10 mouse cellular contexts compared by ENCODE assay signal in the genomic region with DNA sequence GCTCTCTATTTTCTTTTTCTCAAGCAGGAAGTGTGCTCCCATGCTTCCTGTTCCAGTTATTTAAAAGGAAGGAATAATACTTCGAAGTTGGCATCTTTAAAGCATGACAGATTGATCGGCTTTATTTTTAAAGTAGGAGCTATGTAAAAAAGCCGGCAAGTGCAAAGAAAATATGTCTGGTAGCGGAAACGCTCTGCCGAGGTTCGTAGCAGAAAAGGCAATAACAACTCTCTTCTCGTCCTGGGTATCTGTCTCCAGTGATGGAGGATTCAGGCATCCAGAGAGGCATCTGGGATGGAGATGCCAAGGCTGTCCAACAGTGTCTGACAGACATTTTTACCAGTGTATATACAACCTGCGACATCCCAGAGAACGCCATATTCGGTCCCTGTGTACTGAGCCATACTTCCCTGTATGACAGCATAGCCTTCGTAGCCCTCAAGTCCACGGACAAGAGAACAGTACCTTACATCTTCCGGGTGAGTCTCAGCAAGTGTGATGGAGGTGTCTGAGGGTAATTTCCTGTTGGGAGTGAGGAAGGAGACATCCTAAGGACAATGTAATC. TPM values are rescaled to one million over a fixed set of nuclear protein-coding genes. Genes with fewer than 3 reads are reported as not detected.
DNase-seq lines count a peak whose midpoint lies in the region; ATAC-seq and TF ChIP-seq lines count a peak whose summit lies in the region.
"Had no signal": no experiment of that assay in that cellular context is flagged by ENCODE, and none has a peak within 500 bp of the region (broad histone marks: within the 10 kb centered on the region; RNA-seq: fewer than 3 reads in every experiment).

No protein-coding gene starts in this region.

- 0 out of 2 replicates have a peak overlapping the region, but pooled peaks have one; percentile 3 for H3K4me3 ChIP-seq in heart, embryonic 13.5 days
- H3K4me3 ChIP-seq in heart, adult 2 months = no peak overlapping the region
- H3K4me3 ChIP-seq in forebrain, embryonic 13.5 days = peak overlapping the region; percentile 56
- peak overlapping the region; percentile 50 for H3K4me3 ChIP-seq in midbrain, embryonic 10.5 days
- H3K4me3 ChIP-seq: liver, embryonic 15.5 days had no signal

- no peaks in the 10 kb centered on the region for H3K79me2 ChIP-seq in heart, adult 2 months (replicated peaks; ENCODE audit: control insufficient read depth, insufficient read depth, low read length)

- H3K9ac ChIP-seq in heart, embryonic 13.5 days = no peak overlapping the region
- no peak overlapping the region for H3K9ac ChIP-seq in heart, adult 2 months (ENCODE audit: low read depth, low read length)
- H3K9ac ChIP-seq in forebrain, embryonic 13.5 days = peak overlapping the region; percentile 69
- H3K9ac ChIP-seq: liver, embryonic 15.5 days had no signal

- H3K27ac ChIP-seq in heart, embryonic 13.5 days (replicated peaks) = no peak overlapping the region
- H3K27ac ChIP-seq in heart, adult 2 months = no peak overlapping the region
- no peak overlapping the region for H3K27ac ChIP-seq in forebrain, embryonic 13.5 days
- H3K27ac ChIP-seq in midbrain, embryonic 10.5 days (replicated peaks) = no peak overlapping the region
- H3K27ac ChIP-seq: liver, embryonic 15.5 days had no signal

- intact Hi-C loops in heart, adult 2 months (cut with DNase I) = loop anchor here (5.0 to 10.0 kb wide), 2 partner anchors 144 to 478 kb away; partner anchors contain the start of gene Cfap299

- H3K9me3 ChIP-seq in heart, embryonic 13.5 days = no peaks in the 10 kb centered on the region
- H3K9me3 ChIP-seq in forebrain, embryonic 13.5 days (replicated peaks) = no peaks in the 10 kb centered on the region
- no peaks in the 10 kb centered on the region for H3K9me3 ChIP-seq in midbrain, embryonic 10.5 days (replicated peaks)
- H3K9me3 ChIP-seq: liver, embryonic 15.5 days had no signal

- ATAC-seq in heart, embryonic 13.5 days (ENCODE audit: extremely low read depth, insufficient number of reproducible peaks, low FRiP score, low TSS enrichment) = no peak
- ATAC-seq in forebrain, embryonic 13.5 days = no peak

- peaks cover 97% of the 10 kb centered on the region for H3K27me3 ChIP-seq in heart, embryonic 13.5 days (replicated peaks)
- peaks cover 39% of the 10 kb centered on the region for H3K27me3 ChIP-seq in heart, adult 2 months (ENCODE audit: control insufficient read depth, insufficient read depth, low read length)
- peaks cover 96% of the 10 kb centered on the region for H3K27me3 ChIP-seq in forebrain, embryonic 13.5 days
- H3K27me3 ChIP-seq in midbrain, embryonic 10.5 days (ENCODE audit: low read depth, poor library complexity, severe bottlenecking) = peaks cover 100% of the 10 kb centered on the region

- TF ChIP-seq CTCF in heart, adult 2 months (IDR thresholded peaks at IDR 0.05) = no peak

- no peaks in the 10 kb centered on the region for H3K36me3 ChIP-seq in heart, embryonic 13.5 days
- no peaks in the 10 kb centered on the region for H3K36me3 ChIP-seq in heart, adult 2 months (ENCODE audit: control insufficient read depth, insufficient read depth, low read length)
- H3K36me3 ChIP-seq in forebrain, embryonic 13.5 days (ENCODE audit: poor library complexity, severe bottlenecking) = no peaks in the 10 kb centered on the region
- H3K36me3 ChIP-seq in midbrain, embryonic 10.5 days = no peaks in the 10 kb centered on the region
- H3K36me3 ChIP-seq: liver, embryonic 15.5 days had no signal

- H3K4me2 ChIP-seq in heart, embryonic 13.5 days = peak overlapping the region; percentile 13; the same call in 1 of the 2 replicates
- peak overlapping the region; percentile 89 for H3K4me2 ChIP-seq in forebrain, embryonic 13.5 days
- H3K4me2 ChIP-seq: liver, embryonic 15.5 days had no signal

- H3K4me1 ChIP-seq in heart, embryonic 13.5 days = peaks cover 39% of the 10 kb centered on the region
- H3K4me1 ChIP-seq in heart, adult 2 months (ENCODE audit: control insufficient read depth, insufficient read depth, low read length) = no peaks in the 10 kb centered on the region; the same call in 1 of the 2 replicates
- H3K4me1 ChIP-seq in forebrain, embryonic 13.5 days = peaks cover 52% of the 10 kb centered on the region
- peaks cover 75% of the 10 kb centered on the region for H3K4me1 ChIP-seq in midbrain, embryonic 10.5 days

- no peak for DNase-seq in heart, adult 2 months
- peak; percentile 26 to 47 for DNase-seq in B cell, adult 2 months
- peak; percentile 37 for DNase-seq in midbrain, embryonic 10.5 days (ENCODE audit: low spot score)
- DNase-seq in adipocyte (ENCODE audit: low spot score) = no peak
- no peak for DNase-seq in thymus, postnatal 0 days (ENCODE audit: low spot score)
- no peak for DNase-seq in adrenal gland, adult (ENCODE audit: inconsistent age in 2 of 2, low spot score in 1 of 2)
- DNase-seq: thymus, adult 18-20 months had no signal

- TF ChIP-seq POLR2A in heart, adult 2 months (IDR thresholded peaks at IDR 0.05; ENCODE audit: insufficient read depth, low read depth, low read length) = no peak

- 3% methylated on average over 14 of the region's 14 CpGs for WGBS in heart, embryonic 13.5 days
- WGBS in heart, adult 2 months = 14% methylated on average over 14 of the region's 14 CpGs
- WGBS in forebrain, embryonic 13.5 days = 1% methylated on average over 14 of the region's 14 CpGs
- 3% methylated on average over 14 of the region's 14 CpGs for WGBS in midbrain, embryonic 10.5 days

- no peak for TF ChIP-seq EP300 in heart, adult 2 months (IDR thresholded peaks at IDR 0.05; ENCODE audit: insufficient read depth, low read depth, low read length)

RNA-seq across cellular contexts. Expression of gene Prdm8, which starts 16.1 kb away (rescaled TPM):
- 0.05 and 0.08 TPM in 2 replicates for polyA plus RNA-seq in heart, embryonic 13.5 days (2015; fragmentation: Nextera tagmentation; extraction: Ambion mirVana)
- total RNA-seq in heart, adult 2 months (2021) = under 1 TPM; 0.18 to 0.29 TPM
- polyA plus RNA-seq in heart, adult 2 months (2012; rRNA removed) = 0.09 and 0.10 TPM in 2 replicates
- 2.7 and 4.2 TPM in 2 replicates for polyA plus RNA-seq in forebrain, embryonic 13.5 days (2015; fragmentation: Nextera tagmentation; extraction: Ambion mirVana)
- 0.22 and 0.35 TPM in 2 replicates for polyA plus RNA-seq in midbrain, embryonic 10.5 days (2016; fragmentation: Nextera tagmentation; extraction: Ambion mirVana)
- polyA plus RNA-seq in thymus, postnatal 0 days (2015; fragmentation: Nextera tagmentation; extraction: Ambion mirVana) = not detected in 2 replicates
- polyA plus RNA-seq: liver, embryonic 15.5 days had no signal

Comparison
In these comparisons a context has a peak if more than half of its experiments do, and no peak if none do; other contexts are left out.
1. DNase-seq: peak in B cell, adult 2 months (2 of 2) and midbrain, embryonic 10.5 days (single experiment); none in heart, adult 2 months (0 of 2), adipocyte (single experiment), thymus, postnatal 0 days (single experiment) and adrenal gland, adult (0 of 2).